Mouse (Mus musculus): ENCODE data around the gene Hexim2.
A peak's percentile ranks its signal among the peaks of the same experiment; 100 is the strongest.

DNA sequence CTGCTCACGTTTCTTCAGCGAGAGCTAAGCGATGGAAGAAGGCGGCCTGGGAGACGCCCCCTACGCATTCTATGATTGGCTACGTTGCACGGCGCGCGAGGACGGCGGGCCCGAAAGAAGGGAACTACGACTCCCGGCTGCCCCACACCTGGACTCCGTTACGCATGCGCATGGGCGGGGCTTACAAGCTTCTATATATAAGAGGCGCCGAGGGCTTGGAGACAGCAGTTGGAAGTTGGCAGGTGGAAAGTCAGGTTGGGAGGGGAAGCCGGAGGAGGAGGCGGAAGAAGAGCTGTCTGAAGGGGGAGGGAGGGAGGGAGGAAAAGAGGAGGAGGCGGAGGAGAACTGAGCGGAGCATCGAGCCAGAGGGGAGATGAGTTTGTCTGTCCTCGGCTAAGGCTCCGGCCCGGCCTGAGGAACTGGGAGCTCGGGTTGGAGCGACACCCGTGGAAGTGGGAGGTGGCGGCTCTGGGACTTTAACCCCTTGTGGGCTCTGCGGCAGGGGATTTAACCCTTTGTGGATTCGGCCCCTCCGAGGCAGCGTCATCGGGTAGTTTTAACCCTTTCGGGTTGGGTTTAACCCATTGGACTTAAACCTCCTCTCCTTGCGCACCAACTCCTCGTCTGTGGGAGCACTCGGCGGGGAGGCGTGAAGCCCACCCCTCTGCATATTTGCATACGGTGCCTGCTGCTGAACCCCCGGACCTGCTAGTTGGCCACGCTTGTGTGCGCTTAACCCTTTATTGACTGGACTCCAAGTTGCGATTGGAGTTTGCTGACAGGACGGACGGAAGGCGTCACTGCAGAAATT is 16.0 kb upstream of the Hexim2 start, which contains the start of gene Hexim1:
- TF ChIP-seq CTCF (IDR thresholded peaks at IDR 0.05; ENCODE audit: borderline replicate concordance, extremely low read depth, insufficient read depth, insufficient read length) (no peak), POLR2A (IDR thresholded peaks at IDR 0.05; ENCODE audit: borderline replicate concordance, extremely low read depth, insufficient read depth, insufficient read length, poor library complexity, severe bottlenecking) (peak; percentile 87; the same call in 1 of the 2 replicates)

Data from brain, embryonic 14.5 days (tissue).